Mouse (Mus musculus): ENCODE results near the gene Ugt2a1. TPM values are rescaled to one million over a fixed set of nuclear protein-coding genes. Genes with fewer than 3 reads are reported as not detected.
"Not testable (repeated sequence)": the region's sequence is repeated elsewhere in the genome, so short reads cannot be mapped to it uniquely, and the experiment has no call there.

Ugt2a1 gene
- not detected in 2 replicates for polyA plus RNA-seq (2015; fragmentation: Nextera tagmentation; extraction: Ambion mirVana)

GRCm38 (mm10) chr5:87490771-87491170, at the start of gene Ugt2a1:
TSS of gene Ugt2a1 (minus strand) at chr5:87490871.
- H3K9me3 ChIP-seq (replicated peaks; ENCODE audit: control insufficient read depth, low read length): no peaks in the 10 kb centered on the region
- H3K4me1 ChIP-seq (ENCODE audit: control insufficient read depth, insufficient read depth, low read length): no peaks in the 10 kb centered on the region
- H3K27ac ChIP-seq (ENCODE audit: low read length): no peak within 1 kb of the TSS
- no peak for ATAC-seq (replicated peaks; ENCODE audit: extremely low read depth, insufficient read depth, low FRiP score)
- no peak within 1 kb of the TSS for H3K4me2 ChIP-seq (ENCODE audit: low read depth, low read length)
- H3K36me3 ChIP-seq (ENCODE audit: control insufficient read depth, insufficient read depth): no peaks in the 10 kb centered on the region
- H3K4me3 ChIP-seq (ENCODE audit: low read length): no peak within 1 kb of the TSS
- no peaks in the 10 kb centered on the region for H3K27me3 ChIP-seq (ENCODE audit: control insufficient read depth, insufficient read depth, low read length)
- no peak within 1 kb of the TSS for H3K9ac ChIP-seq (ENCODE audit: low read length)
- 81% methylated on average over 1 of the region's 1 CpGs for WGBS

GRCm38 (mm10) chr5:87538111-87538510, 47.4 kb upstream of the Ugt2a1 start, which contains the start of gene Sult1b1:
TSS of gene Sult1b1 (minus strand) at chr5:87538195.
- Histone ChIP-seq H3K4me2 (ENCODE audit: low read depth, low read length) (no peak within 1 kb of the TSS), H3K9ac (ENCODE audit: low read length) (no peak within 1 kb of the TSS), H3K36me3 (ENCODE audit: control insufficient read depth, insufficient read depth) (no peaks in the 10 kb centered on the region), H3K4me3 (ENCODE audit: low read length) (no peak within 1 kb of the TSS), H3K4me1 (ENCODE audit: control insufficient read depth, insufficient read depth, low read length) (no peaks in the 10 kb centered on the region), H3K27ac (ENCODE audit: low read length) (no peak within 1 kb of the TSS), H3K27me3 (ENCODE audit: control insufficient read depth, insufficient read depth, low read length) (no peaks in the 10 kb centered on the region), H3K9me3 (replicated peaks; ENCODE audit: control insufficient read depth, low read length) (no peaks in the 10 kb centered on the region)
- ATAC-seq (replicated peaks; ENCODE audit: extremely low read depth, insufficient read depth, low FRiP score): no peak
- WGBS: 79% methylated on average over 2 of the region's 2 CpGs

- no peaks in the 10 kb centered on the region for H3K9me3 ChIP-seq (replicated peaks; ENCODE audit: control insufficient read depth, low read length)
- no peak overlapping the region for H3K4me2 ChIP-seq (ENCODE audit: low read depth, low read length)
These were observed 45.4 kb upstream of the Ugt2a1 start for GRCm38 (mm10) chr5:87535994-87536644.

GRCm38 (mm10) chr5:87532288-87532687, 41.6 kb upstream of the Ugt2a1 start:
- no peak for ATAC-seq (replicated peaks; ENCODE audit: extremely low read depth, insufficient read depth, low FRiP score)

More at GRCm38 (mm10) chr5:87535994-87536644, 45.4 kb upstream of the Ugt2a1 start:
- H3K27me3 ChIP-seq (ENCODE audit: control insufficient read depth, insufficient read depth, low read length): no peaks in the 10 kb centered on the region
- H3K4me3 ChIP-seq (ENCODE audit: low read length): no peak overlapping the region
- no peak overlapping the region for H3K9ac ChIP-seq (ENCODE audit: low read length)
- ATAC-seq (replicated peaks; ENCODE audit: extremely low read depth, insufficient read depth, low FRiP score): no peak
- H3K27ac ChIP-seq (ENCODE audit: low read length): no peak overlapping the region
- H3K4me1 ChIP-seq (ENCODE audit: control insufficient read depth, insufficient read depth, low read length): no peaks in the 10 kb centered on the region
- no peaks in the 10 kb centered on the region for H3K36me3 ChIP-seq (ENCODE audit: control insufficient read depth, insufficient read depth)
- 76% methylated on average over 4 of the region's 4 CpGs for WGBS

GRCm38 (mm10) chr5:87523561-87523960, 32.9 kb upstream of the Ugt2a1 start:
- H3K9ac ChIP-seq (ENCODE audit: low read length); H3K4me1 ChIP-seq (ENCODE audit: control insufficient read depth, insufficient read depth, low read length); H3K27ac ChIP-seq (ENCODE audit: low read length); H3K4me3 ChIP-seq (ENCODE audit: low read length); H3K4me2 ChIP-seq (ENCODE audit: low read depth, low read length); ATAC-seq (replicated peaks; ENCODE audit: extremely low read depth, insufficient read depth, low FRiP score); H3K27me3 ChIP-seq (ENCODE audit: control insufficient read depth, insufficient read depth, low read length); H3K9me3 ChIP-seq (replicated peaks; ENCODE audit: control insufficient read depth, low read length); H3K36me3 ChIP-seq (ENCODE audit: control insufficient read depth, insufficient read depth): not testable (repeated sequence)
- 71% methylated on average over 2 of the region's 2 CpGs for WGBS

More at GRCm38 (mm10) chr5:87532288-87532687, 41.6 kb upstream of the Ugt2a1 start:
- no peaks in the 10 kb centered on the region for H3K9me3 ChIP-seq (replicated peaks; ENCODE audit: control insufficient read depth, low read length)
- WGBS: 59% methylated on average over 2 of the region's 2 CpGs
- H3K4me1 ChIP-seq (ENCODE audit: control insufficient read depth, insufficient read depth, low read length): no peaks in the 10 kb centered on the region
- H3K4me3 ChIP-seq (ENCODE audit: low read length): no peak overlapping the region
- no peak overlapping the region for H3K4me2 ChIP-seq (ENCODE audit: low read depth, low read length)
- no peak overlapping the region for H3K9ac ChIP-seq (ENCODE audit: low read length)
- H3K27me3 ChIP-seq (ENCODE audit: control insufficient read depth, insufficient read depth, low read length): no peaks in the 10 kb centered on the region
- no peaks in the 10 kb centered on the region for H3K36me3 ChIP-seq (ENCODE audit: control insufficient read depth, insufficient read depth)
- H3K27ac ChIP-seq (ENCODE audit: low read length): no peak overlapping the region

- Histone ChIP-seq H3K27me3 (ENCODE audit: control insufficient read depth, insufficient read depth, low read length) (no peaks in the 10 kb centered on the region), H3K4me3 (ENCODE audit: low read length) (no peak overlapping the region), H3K9me3 (replicated peaks; ENCODE audit: control insufficient read depth, low read length) (no peaks in the 10 kb centered on the region), H3K36me3 (ENCODE audit: control insufficient read depth, insufficient read depth) (no peaks in the 10 kb centered on the region), H3K9ac (ENCODE audit: low read length) (no peak overlapping the region), H3K4me2 (ENCODE audit: low read depth, low read length) (no peak overlapping the region), H3K27ac (ENCODE audit: low read length) (no peak overlapping the region), H3K4me1 (ENCODE audit: control insufficient read depth, insufficient read depth, low read length) (no peaks in the 10 kb centered on the region)
- ATAC-seq (replicated peaks; ENCODE audit: extremely low read depth, insufficient read depth, low FRiP score): no peak
- 51% methylated on average over 4 of the region's 4 CpGs for WGBS
These were observed 15.2 kb upstream of the Ugt2a1 start for GRCm38 (mm10) chr5:87505776-87506458.

DNA sequence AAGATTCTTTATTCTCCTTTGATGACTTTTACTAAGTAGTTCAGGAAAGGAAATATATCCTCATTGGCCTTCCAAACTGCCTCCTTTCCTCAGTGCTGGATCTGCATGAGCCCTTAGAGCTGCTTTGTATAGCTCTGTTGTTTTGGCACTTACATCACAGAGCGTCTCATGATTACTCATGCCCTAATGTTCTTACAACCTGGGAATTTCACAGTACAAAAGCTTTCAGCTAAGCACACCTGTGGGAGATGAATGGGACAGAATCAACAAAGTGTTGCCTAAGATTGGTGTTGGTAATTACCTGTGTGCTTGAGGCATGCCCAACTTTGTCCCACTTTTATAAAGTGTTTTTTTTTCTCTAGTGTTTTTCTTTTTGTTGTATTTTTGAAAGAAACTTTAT, 12.0 kb upstream of the Ugt2a1 start:
- Histone ChIP-seq H3K4me1 (ENCODE audit: control insufficient read depth, insufficient read depth, low read length) (no peaks in the 10 kb centered on the region), H3K36me3 (ENCODE audit: control insufficient read depth, insufficient read depth) (no peaks in the 10 kb centered on the region), H3K9me3 (replicated peaks; ENCODE audit: control insufficient read depth, low read length) (no peaks in the 10 kb centered on the region), H3K27ac (ENCODE audit: low read length) (no peak overlapping the region), H3K4me2 (ENCODE audit: low read depth, low read length) (no peak overlapping the region), H3K4me3 (ENCODE audit: low read length) (no peak overlapping the region), H3K9ac (ENCODE audit: low read length) (no peak overlapping the region), H3K27me3 (ENCODE audit: control insufficient read depth, insufficient read depth, low read length) (no peaks in the 10 kb centered on the region)
- no peak for ATAC-seq (replicated peaks; ENCODE audit: extremely low read depth, insufficient read depth, low FRiP score)
- 56% methylated on average over 1 of the region's 1 CpGs for WGBS

- no peak for ATAC-seq (replicated peaks; ENCODE audit: extremely low read depth, insufficient read depth, low FRiP score)
- Histone ChIP-seq H3K27ac (ENCODE audit: low read length) (no peak overlapping the region), H3K36me3 (ENCODE audit: control insufficient read depth, insufficient read depth) (no peaks in the 10 kb centered on the region), H3K9me3 (replicated peaks; ENCODE audit: control insufficient read depth, low read length) (no peaks in the 10 kb centered on the region), H3K9ac (ENCODE audit: low read length) (no peak overlapping the region), H3K4me1 (ENCODE audit: control insufficient read depth, insufficient read depth, low read length) (no peaks in the 10 kb centered on the region), H3K27me3 (ENCODE audit: control insufficient read depth, insufficient read depth, low read length) (no peaks in the 10 kb centered on the region), H3K4me2 (ENCODE audit: low read depth, low read length) (no peak overlapping the region), H3K4me3 (ENCODE audit: low read length) (no peak overlapping the region)
These were observed 8.7 kb upstream of the Ugt2a1 start for GRCm38 (mm10) chr5:87499341-87499740.

GRCm38 (mm10) chr5:87498936-87499335, 8.3 kb upstream of the Ugt2a1 start:
- Histone ChIP-seq H3K4me3 (ENCODE audit: low read length) (no peak overlapping the region), H3K9me3 (replicated peaks; ENCODE audit: control insufficient read depth, low read length) (no peaks in the 10 kb centered on the region), H3K27me3 (ENCODE audit: control insufficient read depth, insufficient read depth, low read length) (no peaks in the 10 kb centered on the region), H3K36me3 (ENCODE audit: control insufficient read depth, insufficient read depth) (no peaks in the 10 kb centered on the region), H3K4me1 (ENCODE audit: control insufficient read depth, insufficient read depth, low read length) (no peaks in the 10 kb centered on the region), H3K9ac (ENCODE audit: low read length) (no peak overlapping the region), H3K4me2 (ENCODE audit: low read depth, low read length) (no peak overlapping the region), H3K27ac (ENCODE audit: low read length) (no peak overlapping the region)
- no peak for ATAC-seq (replicated peaks; ENCODE audit: extremely low read depth, insufficient read depth, low FRiP score)

Data from heart, embryonic 16.5 days (tissue).